8 mouse cellular contexts compared by ENCODE assay signal in the genomic region with DNA sequence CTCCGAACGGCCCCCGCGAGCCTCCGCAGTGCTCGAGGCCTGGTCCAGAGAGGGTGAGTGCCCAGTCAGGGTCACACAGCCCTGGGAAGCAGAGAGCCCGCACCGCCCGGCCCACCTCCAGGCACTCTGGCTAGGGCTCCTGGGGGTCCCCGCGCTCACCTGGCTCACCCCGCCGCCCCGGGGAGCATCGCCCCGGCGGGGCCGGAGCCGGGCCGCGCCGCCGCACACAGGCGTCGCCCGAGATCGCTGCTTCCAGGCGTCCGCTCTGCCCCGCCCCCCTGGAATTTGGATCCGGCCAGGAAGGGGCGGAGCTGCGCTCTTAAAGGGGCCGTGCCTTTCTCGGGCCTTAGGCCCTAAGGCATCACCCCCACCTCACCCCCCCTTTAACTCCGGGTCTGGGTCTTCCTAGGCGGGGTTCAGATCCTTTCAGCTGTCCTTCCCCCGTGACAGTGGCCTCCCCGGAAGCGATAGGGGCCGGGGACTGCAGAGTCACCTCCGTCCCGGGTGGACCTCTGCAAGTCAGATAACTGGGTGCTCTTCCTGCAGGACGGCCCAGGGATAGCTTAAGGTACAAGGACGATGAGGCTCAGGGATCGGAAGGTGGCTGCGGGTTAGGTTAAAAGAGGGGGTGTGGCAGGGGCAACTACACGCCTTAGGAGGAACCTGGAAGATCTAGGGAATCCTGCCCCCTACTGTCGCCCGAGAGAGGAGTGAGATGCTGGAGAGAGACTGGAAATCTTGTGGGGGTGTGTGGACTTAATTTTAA. TPM values are rescaled to one million over a fixed set of nuclear protein-coding genes. Genes with fewer than 3 reads are reported as not detected.
A peak's percentile ranks its signal among the peaks of the same experiment; 100 is the strongest.
DNase-seq lines count a peak whose midpoint lies in the region; ATAC-seq lines count a peak whose summit lies in the region.

A gene (minus strand): TSS at position 272 of the 766 bp plus-strand sequence.

- H3K4me1 ChIP-seq in forebrain, embryonic 15.5 days, result peaks cover 40% of the 10 kb centered on the region
- H3K4me1 ChIP-seq in lung, embryonic 16.5 days (replicated peaks; ENCODE audit: control insufficient read depth, insufficient read depth, low read length), result peaks cover 22% of the 10 kb centered on the region

- peaks cover 21% of the 10 kb centered on the region for H3K36me3 ChIP-seq in forebrain, embryonic 15.5 days
- H3K36me3 ChIP-seq in lung, embryonic 16.5 days (ENCODE audit: control insufficient read depth, insufficient read depth, low read length), result peaks cover 22% of the 10 kb centered on the region

- peaks cover 35% of the 10 kb centered on the region for H3K27me3 ChIP-seq in forebrain, embryonic 15.5 days
- peaks cover 19% of the 10 kb centered on the region for H3K27me3 ChIP-seq in lung, embryonic 16.5 days (ENCODE audit: control insufficient read depth, insufficient read depth, low read depth, low read length)

- under 1% methylated on average over 50 of the region's 50 CpGs for WGBS in forebrain, embryonic 15.5 days
- under 1% methylated on average over 43 of the region's 50 CpGs for WGBS in lung, embryonic 16.5 days

- intact Hi-C loops in heart, postnatal 14 days (cut with DNase I), result loop anchor here (2.0 kb wide), 1 partner anchor 50 kb away; no protein-coding TSS in a partner anchor

- no peaks in the 10 kb centered on the region for H3K9me3 ChIP-seq in forebrain, embryonic 15.5 days
- no peaks in the 10 kb centered on the region for H3K9me3 ChIP-seq in lung, embryonic 16.5 days (ENCODE audit: control insufficient read depth, low read length)

- ATAC-seq in forebrain, embryonic 15.5 days (replicated peaks), result peak; percentile 86
- ATAC-seq in lung, embryonic 16.5 days (ENCODE audit: low read depth), result peak; percentile 88

- peak within 1 kb of the TSS; percentile 55 for H3K9ac ChIP-seq in forebrain, embryonic 15.5 days (replicated peaks)
- peak within 1 kb of the TSS; percentile 82 for H3K9ac ChIP-seq in lung, embryonic 16.5 days (ENCODE audit: low read length)

- H3K4me2 ChIP-seq in forebrain, embryonic 15.5 days (replicated peaks), result peak within 1 kb of the TSS; percentile 87
- H3K4me2 ChIP-seq in lung, embryonic 16.5 days (ENCODE audit: low read depth, low read length), result peak within 1 kb of the TSS; percentile 98

- peak; percentile 96 for DNase-seq in MN1 (ENCODE audit: low spot score)
- peak; percentile 85 for DNase-seq in cerebellum, adult 11-12 months
- peak; percentile 93 to 95 for DNase-seq in heart, postnatal 14 days
- peak; percentile 77 to 91 for DNase-seq in layer of hippocampus, adult 18-20 months (ENCODE audit: low spot score in 2 of 2)
- peak; percentile 91 for DNase-seq in ovary, postnatal 36 days (ENCODE audit: low spot score)
- peak; percentile 51 for DNase-seq in thymus, postnatal 25 days

- H3K27ac ChIP-seq in forebrain, embryonic 15.5 days (replicated peaks), result peak within 1 kb of the TSS; percentile 3; the same call in 1 of the 2 replicates
- H3K27ac ChIP-seq in lung, embryonic 16.5 days (ENCODE audit: low read length), result peak within 1 kb of the TSS; percentile 59

- peak within 1 kb of the TSS; percentile 60 for H3K4me3 ChIP-seq in forebrain, embryonic 15.5 days
- H3K4me3 ChIP-seq in lung, embryonic 16.5 days (ENCODE audit: low read length), result peak within 1 kb of the TSS; percentile 77

RNA-seq across cellular contexts. Expression of the gene that starts here (rescaled TPM):
- polyA plus RNA-seq in forebrain, embryonic 15.5 days (2015; fragmentation: Nextera tagmentation; extraction: Ambion mirVana), result 21.5 and 21.6 TPM in 2 replicates
- 10 to 100 TPM; 17.8 to 18.7 TPM for total RNA-seq in heart, postnatal 14 days (2021)
- 100 to 1,000 TPM in 1 of 2 experiments, 10 to 100 TPM in 1; 96.6 to 106 TPM for total RNA-seq in layer of hippocampus, adult 18-20 months (2021)
- 18.6 and 19.3 TPM in 2 replicates for polyA plus RNA-seq in lung, embryonic 16.5 days (2015; fragmentation: Nextera tagmentation; extraction: Ambion mirVana)

Comparison
In these comparisons a context has a peak if more than half of its experiments do, and no peak if none do; other contexts are left out.
1. Peak in every context shown above with its lines: DNase-seq, ATAC-seq, H3K4me3 ChIP-seq and H3K27ac ChIP-seq.
2. RNA of the gene that starts here (total RNA-seq): 96.6 to 106 TPM in layer of hippocampus, adult 18-20 months; 17.8 to 18.7 TPM in heart, postnatal 14 days; every median in the first group is over 4 times any median in the second.